Mouse (Mus musculus) mouse trophoblast stem cell (cell line): ENCODE measurements around the gene Btbd11.

ENCODE experiments used
- in situ Hi-C, 2 experiments: fragments of 300-500 bp; cut with MseI, MboI; formaldehyde crosslinking; loops; 2 replicates in 1 of 2; 3 replicates in 1 of 2; pipeline ENCODE4 v1.15.1; 2025

Gene Btbd11

GRCm38 (mm10) chr10:85420851-85421628, 34.4 kb downstream of the Btbd11 start:
- in situ Hi-C loops, result no loop called here

GRCm38 (mm10) chr10:85421629-85422012, 35.0 kb downstream of the Btbd11 start:
- in situ Hi-C loops, result no loop called here

GRCm38 (mm10) chr10:85425756-85426155, 39.1 kb downstream of the Btbd11 start:
- in situ Hi-C loops, result no loop called here

DNA sequence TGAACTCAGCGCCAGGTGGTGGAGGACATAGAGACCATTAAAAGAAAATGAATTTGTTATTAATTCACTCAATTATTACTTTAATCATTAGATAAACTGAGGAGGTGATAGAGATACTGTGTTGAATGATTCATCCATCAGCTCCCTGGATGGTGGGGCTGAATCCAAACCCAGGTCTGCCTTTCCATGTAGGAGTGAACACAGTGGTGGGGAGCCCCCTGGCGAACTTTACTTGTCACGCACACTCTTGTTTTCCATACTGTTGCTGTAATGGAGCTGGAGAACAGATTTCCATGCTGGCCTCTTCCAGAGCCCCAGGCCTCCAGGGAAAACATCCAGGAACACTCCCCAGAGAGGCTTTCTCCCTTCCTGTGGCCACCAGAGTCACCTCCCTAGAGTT, 50.6 kb downstream of the Btbd11 start:
- in situ Hi-C loops, result no loop called here

- in situ Hi-C loops, result no loop called here
These were observed 56.8 kb downstream of the Btbd11 start for GRCm38 (mm10) chr10:85443371-85443770.

DNA sequence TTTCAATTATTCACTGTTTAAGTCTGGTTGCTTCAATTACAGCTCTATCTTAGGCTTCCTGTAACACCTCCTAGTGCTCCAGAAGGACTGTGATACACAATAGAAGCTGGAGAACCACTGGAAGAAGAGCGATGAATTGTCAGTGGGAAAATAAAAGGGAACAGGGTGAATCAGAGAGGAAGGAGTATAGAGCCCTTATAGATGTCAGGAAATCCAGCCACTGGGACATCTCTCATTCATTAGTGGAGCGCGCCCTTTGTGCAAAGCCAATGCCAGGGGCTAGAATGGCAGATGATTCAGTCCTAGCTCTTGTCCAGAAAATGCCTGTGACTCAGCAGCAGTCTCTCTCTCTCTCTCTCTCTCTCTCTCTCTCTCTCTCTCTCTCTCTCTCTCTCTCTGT, 59.3 kb downstream of the Btbd11 start:
- in situ Hi-C loops, result no loop called here

DNA sequence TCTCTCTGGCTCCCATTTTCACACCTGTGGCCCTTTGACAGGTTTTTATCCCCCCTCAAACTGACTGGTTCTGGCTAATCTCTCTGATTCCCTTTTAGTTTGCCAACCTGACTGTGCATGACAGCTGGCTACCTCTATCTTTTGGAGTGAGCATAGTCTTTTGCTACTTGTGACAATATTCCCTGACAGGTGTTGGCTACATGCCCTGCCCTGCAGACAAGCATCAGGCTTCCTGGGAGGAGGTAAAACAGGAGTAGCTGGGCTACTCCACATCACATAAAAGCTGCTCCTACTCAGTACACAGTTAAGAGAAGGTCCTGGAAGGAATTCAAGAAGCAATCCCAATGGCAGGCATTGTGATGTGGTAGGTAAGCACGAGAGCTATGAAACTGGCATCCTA, 60.1 kb downstream of the Btbd11 start:
- in situ Hi-C loops, result no loop called here

GRCm38 (mm10) chr10:85447869-85448268, 61.3 kb downstream of the Btbd11 start:
- in situ Hi-C loops, result no loop called here

DNA sequence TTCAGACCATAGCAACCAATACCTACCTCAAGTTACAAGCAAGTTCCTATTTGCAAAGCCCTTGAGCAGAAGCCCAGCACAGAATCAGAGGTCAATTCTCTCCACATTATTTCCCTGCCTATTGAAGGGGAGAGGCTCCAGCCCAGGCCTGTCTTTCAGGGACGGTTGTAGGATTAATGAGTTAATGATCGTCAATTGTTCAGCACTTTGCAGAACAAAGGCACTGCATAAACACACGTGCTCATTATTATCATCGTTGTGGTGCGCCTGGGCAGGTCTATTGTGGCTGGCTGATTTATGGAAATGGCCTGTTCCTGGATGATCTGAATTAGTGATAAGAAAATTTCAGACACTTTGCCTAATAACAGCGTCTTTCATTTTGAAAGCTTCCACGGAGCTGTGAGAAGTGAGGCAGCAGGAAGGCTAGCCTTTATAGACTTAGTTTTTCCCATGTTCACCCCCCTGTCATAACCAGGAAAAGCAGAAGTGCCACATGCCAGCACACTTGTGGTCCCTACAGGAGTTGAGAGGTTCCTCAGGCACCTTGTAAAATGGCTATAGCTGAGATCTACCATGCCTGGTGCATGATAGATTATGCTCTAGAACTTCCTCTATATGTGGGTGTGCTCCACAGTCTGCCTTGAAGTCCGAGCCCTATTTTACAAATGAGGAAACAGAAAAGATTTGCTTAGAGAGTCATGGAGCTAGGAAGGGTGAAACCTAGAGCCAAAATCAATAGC, 65.2 kb downstream of the Btbd11 start:
- in situ Hi-C loops, result no loop called here

- in situ Hi-C loops, result no loop called here
These were observed 66.7 kb downstream of the Btbd11 start for GRCm38 (mm10) chr10:85453221-85453775.

GRCm38 (mm10) chr10:85455985-85456384, 69.4 kb downstream of the Btbd11 start:
- in situ Hi-C loops, result no loop called here

DNA sequence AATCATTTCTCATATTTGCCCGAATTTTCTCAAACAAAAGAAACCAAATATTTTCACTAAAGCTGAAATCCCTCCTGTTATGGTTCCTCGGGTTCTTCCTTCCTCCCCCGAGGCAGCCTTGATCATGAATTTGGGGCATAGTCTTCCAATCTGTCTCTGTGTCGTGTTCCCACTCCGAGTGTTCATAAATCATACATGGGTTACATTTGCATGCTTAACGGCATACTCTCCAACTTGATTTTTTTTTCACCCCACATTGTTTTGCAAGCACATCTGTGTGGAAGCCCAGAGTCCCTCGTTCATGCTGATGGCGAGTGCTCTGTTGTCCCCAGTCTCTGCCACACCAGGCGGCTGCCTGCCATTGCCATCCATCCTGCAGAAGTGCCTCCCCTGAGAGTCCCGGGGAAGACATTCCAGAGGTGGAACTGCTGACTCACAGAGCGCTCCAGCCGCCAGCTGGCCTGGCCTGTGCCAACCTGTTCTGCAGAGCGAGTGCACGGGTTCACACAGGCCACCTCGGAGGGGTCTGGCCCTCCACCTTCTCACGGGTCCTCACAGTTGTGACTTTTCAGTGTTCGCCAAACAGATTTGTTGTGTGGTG, 72.2 kb downstream of the Btbd11 start:
- in situ Hi-C loops, result no loop called here

GRCm38 (mm10) chr10:85460736-85461135, 74.1 kb downstream of the Btbd11 start:
- in situ Hi-C loops, result no loop called here

DNA sequence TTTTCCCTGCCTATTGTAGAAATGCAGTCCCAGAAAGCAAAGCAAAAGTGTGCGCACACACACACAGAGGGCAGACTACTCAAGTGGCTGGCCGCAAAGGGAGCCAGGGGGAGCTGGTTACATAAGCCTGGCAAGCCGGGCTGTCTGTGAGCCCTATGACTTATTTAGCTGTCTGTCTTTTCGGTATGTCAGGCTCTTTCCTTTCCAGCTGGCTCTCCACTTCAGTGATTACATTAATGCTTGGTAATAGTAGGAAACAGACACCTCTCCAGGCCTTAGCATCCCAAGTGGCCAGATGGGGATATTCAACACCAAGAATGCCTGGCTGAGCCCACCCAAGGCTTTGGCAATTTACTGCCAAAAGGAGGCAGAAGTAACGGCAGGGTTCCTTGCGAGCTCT, 77.5 kb downstream of the Btbd11 start:
- in situ Hi-C loops, result no loop called here

- in situ Hi-C loops, result no loop called here
These were observed 79.1 kb downstream of the Btbd11 start for GRCm38 (mm10) chr10:85465516-85466408.

- in situ Hi-C loops, result no loop called here
These were observed 79.8 kb downstream of the Btbd11 start for GRCm38 (mm10) chr10:85466409-85466761.

- in situ Hi-C loops, result no loop called here
These were observed 80.8 kb downstream of the Btbd11 start for GRCm38 (mm10) chr10:85467393-85467792.

DNA sequence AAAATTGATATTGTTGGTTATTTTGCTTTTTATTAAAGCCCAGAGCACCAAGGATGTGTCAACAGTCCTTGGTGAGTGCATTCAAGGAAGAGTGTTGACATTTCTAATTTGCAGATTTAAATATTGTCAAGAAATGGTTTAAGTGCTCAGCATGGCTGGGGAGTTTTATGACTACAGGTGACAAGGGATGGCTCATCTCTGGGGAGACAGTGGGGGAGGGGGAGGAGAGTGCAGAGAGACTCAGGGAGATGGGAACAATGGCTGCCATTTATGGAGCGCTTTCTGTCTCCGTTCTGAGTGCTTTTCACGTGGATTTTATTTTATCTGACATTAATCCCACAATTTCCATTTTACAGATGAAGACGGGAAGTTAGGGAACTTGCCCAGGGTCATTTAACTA, 81.9 kb downstream of the Btbd11 start:
- in situ Hi-C loops, result no loop called here

- in situ Hi-C loops, result no loop called here
These were observed 82.7 kb downstream of the Btbd11 start for GRCm38 (mm10) chr10:85469341-85469740.

DNA sequence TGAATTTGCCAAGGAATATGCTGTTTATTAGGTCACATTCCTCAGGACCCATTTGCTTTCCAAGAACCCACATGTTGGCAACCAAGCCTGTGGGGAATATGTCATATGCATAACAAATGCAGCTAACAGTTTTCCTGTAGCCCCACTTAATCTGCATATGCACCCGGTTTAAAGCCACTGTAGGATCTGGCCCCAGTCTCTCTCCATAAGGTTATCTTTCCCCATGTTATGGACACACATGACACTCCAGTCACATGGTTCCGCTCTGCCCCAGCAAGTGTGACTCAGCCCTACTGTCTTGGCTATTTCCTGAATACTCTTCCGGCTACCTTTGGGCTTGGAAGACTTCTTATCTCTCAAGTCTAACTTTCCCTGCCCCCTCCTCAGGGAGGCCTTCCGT, 86.7 kb downstream of the Btbd11 start:
- in situ Hi-C loops, result no loop called here

DNA sequence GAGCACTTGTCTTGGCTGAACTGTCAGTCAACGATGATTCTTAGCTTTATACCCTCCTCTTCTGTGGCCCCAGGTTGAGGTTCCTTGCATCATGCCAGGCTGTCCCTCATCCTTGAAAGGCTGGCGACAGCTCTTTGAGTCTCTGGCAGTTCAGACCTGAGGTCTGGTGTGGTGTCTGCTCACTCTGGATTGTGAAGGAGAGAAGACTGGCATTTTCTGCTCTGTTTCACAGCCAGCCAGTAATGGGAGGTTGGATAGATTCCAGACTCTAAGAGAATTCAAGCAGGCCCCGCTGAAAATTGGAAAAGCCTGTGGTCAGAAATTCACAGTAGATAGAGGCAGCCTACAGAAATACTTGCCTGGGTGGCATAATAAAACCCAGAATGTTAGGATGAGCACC, 87.3 kb downstream of the Btbd11 start:
- in situ Hi-C loops, result no loop called here
